Mouse (Mus musculus) testis, postnatal 14 days (tissue): ENCODE data around the gene Syt11.
"Not testable (repeated sequence)": the region's sequence is repeated elsewhere in the genome, so short reads cannot be mapped to it uniquely, and the experiment has no call there.

ENCODE experiments used
- DNase-seq: peaks from one replicate; pipeline ENCODE4 v3.0.0; 2021; ENCODE audit warnings: low spot score

Syt11 gene

GRCm38 (mm10) chr3:88774939-88775841 lies at the start of gene Syt11:
Gene Syt11 (minus strand): TSS chr3:88775164.
- DNase-seq: not testable (repeated sequence)

- no peak for DNase-seq
These were observed 29.1 kb upstream of the Syt11 start for GRCm38 (mm10) chr3:88803910-88804540.

GRCm38 (mm10) chr3:88797507-88797906 lies 22.5 kb upstream of the Syt11 start:
- DNase-seq: not testable (repeated sequence)

- not testable (repeated sequence) for DNase-seq
These were observed 13.1 kb upstream of the Syt11 start for GRCm38 (mm10) chr3:88788033-88788432.

GRCm38 (mm10) chr3:88786805-88787204 lies 11.8 kb upstream of the Syt11 start:
- not testable (repeated sequence) for DNase-seq

- DNase-seq: not testable (repeated sequence)
These were observed 11.4 kb upstream of the Syt11 start for GRCm38 (mm10) chr3:88786323-88786722.

- DNase-seq: no peak
These were observed 9.9 kb upstream of the Syt11 start for GRCm38 (mm10) chr3:88784889-88785288.

GRCm38 (mm10) chr3:88773163-88773562 lies 1.8 kb downstream of the Syt11 start:
- DNase-seq: not testable (repeated sequence)

GRCm38 (mm10) chr3:88772399-88772798 lies 2.6 kb downstream of the Syt11 start:
- DNase-seq: peak; percentile 87

- DNase-seq: not testable (repeated sequence)
These were observed 3.1 kb downstream of the Syt11 start for GRCm38 (mm10) chr3:88771941-88772280.

GRCm38 (mm10) chr3:88771189-88771940 lies 3.6 kb downstream of the Syt11 start:
- peak; percentile 58 for DNase-seq

GRCm38 (mm10) chr3:88762401-88762831 lies 12.5 kb downstream of the Syt11 start:
- no peak for DNase-seq

- DNase-seq: no peak
These were observed 13.3 kb downstream of the Syt11 start for GRCm38 (mm10) chr3:88761619-88762018.

- DNase-seq: peak; percentile 68
These were observed 16.9 kb downstream of the Syt11 start for GRCm38 (mm10) chr3:88758045-88758500.

GRCm38 (mm10) chr3:88756276-88756675 lies 18.7 kb downstream of the Syt11 start:
- DNase-seq: no peak

- no peak for DNase-seq
These were observed 19.4 kb downstream of the Syt11 start for GRCm38 (mm10) chr3:88755541-88755940.

- DNase-seq: no peak
These were observed 20.7 kb downstream of the Syt11 start for GRCm38 (mm10) chr3:88754283-88754682.

GRCm38 (mm10) chr3:88746871-88747231 lies 28.1 kb downstream of the Syt11 start:
- no peak for DNase-seq

GRCm38 (mm10) chr3:88746139-88746870 lies 28.7 kb downstream of the Syt11 start:
- DNase-seq: no peak

- no peak for DNase-seq
These were observed 29.4 kb downstream of the Syt11 start for GRCm38 (mm10) chr3:88745534-88745933.

GRCm38 (mm10) chr3:88740147-88740546 lies 34.8 kb downstream of the Syt11 start:
- DNase-seq: no peak

- peak; percentile 37 for DNase-seq
These were observed 36.3 kb downstream of the Syt11 start for GRCm38 (mm10) chr3:88738641-88739040.
